Mouse (Mus musculus) cortical plate, adult 2 months (tissue): ENCODE results near the gene Cabin1.

ENCODE experiments used
- CTCF ChIP-seq: fragments of 200-500 bp; IDR thresholded peaks from 2 replicates; pipeline ENCODE4 v1.5.1; 2011; ENCODE audit warnings: mild to moderate bottlenecking, control low read depth, low read length; ENCODE audit not compliant: insufficient read depth; ENCODE audit errors: extremely low read depth
- POLR2A ChIP-seq: fragments of 200-500 bp; IDR thresholded peaks from 2 replicates; pipeline ENCODE4 v1.6.1; 2011; ENCODE audit warnings: mild to moderate bottlenecking, low read length, control low read depth; ENCODE audit not compliant: insufficient read depth; ENCODE audit errors: extremely low read depth

DNA sequence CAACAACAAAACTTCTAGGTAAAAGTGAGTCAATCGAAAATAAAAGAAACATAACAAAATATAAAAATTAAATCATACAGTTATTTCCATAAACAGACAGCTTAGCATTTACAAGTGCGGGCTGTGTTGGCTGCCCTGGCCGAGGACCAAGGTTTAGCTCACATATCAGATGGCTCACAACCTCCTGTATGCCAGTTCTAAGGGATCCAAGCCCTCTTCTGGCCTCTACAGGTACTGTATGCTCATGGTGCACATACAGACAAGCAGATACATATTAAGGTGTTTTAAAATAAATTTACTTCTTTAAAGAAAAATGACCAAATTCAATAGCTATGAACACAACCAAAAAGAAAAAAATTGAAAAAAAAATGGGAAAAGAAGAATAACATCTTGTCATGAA, 3.8 kb downstream of the Cabin1 start:
- TF ChIP-seq POLR2A, result no peak
- TF ChIP-seq CTCF, result no peak
